Mouse (Mus musculus) embryo, embryonic 9.5 days (tissue): Measurements from ENCODE around the gene Zmiz1.

Source experiments
- DNase-seq: peaks from one replicate; pipeline ENCODE4 v3.0.0-alpha.2; 2017; ENCODE audit errors: extremely low spot score

The Zmiz1 gene

DNA sequence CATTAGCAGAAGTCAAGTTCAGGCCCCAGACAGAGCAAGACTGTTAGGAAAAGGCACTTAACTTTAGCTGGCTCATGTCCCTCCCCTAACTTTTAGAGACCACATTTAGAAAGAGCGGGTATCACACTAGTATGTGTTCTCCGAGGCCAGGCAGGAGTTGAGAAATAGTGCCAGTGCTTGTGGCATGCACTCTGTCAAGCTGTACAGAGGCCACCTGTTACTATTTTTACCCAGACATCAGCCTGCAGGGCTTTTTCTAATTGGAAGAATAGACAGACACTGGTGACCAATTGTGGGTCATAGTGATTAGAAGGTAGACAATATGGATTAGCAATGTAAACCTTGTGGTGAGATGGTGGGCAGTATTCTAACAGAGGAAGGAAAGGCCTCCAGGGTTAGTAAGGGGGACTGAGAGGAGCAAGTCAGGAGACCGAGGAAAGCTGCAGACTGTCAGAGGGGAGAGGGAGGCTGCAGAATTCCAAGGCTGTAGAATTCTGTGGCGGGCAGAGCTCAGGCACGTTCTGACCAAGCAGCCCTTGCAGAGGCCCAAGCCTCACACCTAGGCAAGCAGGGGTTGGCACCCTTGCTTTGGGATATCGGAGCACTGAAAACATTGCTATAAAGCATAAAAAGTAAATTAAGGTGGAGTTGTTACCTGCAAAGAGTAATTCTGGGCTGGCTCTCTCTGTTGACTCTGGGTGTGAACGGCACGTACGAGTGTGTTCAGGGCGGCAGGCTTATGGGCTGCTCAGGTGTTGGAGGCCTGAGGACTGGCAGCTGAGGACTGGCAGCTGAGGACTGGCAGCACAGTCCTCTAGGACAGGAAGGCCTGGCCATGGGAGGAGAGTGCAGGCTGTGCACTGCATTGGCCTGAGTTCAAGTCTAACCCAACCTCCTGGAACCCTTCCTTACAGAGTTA, 228.3 kb downstream of the Zmiz1 start:
- DNase-seq: no peak

DNA sequence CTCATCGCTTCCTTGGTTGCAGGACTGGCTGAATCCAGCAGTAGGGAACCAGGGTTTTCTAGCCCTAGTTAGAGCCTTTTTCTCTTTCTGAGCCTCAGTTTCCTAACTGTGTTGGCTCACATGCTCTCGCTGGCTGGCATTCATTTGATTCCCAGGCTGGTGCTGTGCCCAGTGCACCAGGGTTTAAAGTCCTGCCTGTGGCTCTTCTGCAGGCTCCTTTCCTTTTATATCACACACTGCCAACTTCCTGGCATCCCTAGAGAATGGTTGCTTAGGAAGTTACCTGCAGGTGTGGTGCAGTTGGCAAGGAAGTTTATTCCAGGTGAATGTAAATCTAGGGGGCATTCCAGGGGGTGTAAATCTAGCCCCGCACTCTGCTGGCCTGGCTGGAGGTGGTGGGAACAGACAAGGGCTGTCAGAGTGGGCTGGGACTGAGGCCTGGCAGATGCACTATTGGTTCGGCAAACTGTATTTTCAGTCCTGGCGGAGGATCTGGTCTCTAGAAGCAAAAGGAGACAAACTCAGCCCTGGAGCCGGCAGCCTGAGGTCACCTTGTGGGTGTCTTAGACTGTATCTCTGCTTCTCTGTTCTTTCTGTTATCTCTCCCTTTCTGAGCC, 234.4 kb downstream of the Zmiz1 start:
- DNase-seq: no peak

DNA sequence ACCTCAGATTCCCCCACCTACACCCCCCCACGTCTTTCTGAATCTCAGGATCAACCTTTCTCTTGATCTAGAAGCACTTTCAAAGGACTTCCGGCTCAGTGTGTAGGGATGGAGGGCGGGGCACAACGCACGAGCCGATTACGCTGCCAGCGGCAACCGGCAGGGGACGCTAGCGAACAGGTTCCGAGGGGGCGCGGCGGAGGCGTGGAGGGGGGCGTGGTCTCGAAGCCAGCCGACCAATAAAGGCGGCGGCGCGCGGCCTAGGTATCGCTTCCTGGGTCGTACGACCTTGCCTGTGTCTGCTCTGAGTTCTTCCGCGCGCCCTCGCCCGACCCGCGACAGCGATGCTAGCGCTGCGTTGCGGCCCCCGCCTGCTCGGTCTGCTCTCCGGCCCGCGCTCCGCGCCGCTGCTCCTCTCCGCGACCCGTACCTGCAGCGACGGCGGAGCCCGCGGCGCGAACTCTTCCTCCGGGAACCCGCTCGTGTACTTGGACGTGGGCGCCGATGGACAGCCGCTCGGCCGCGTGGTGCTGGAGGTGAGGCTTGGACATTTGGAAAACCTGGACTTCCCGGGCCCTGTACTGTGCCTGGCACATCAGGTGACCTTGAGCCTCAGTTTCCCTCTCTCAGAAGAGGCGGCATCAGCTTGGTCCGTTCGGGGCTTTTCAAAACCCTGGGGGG, 235.0 kb downstream of the Zmiz1 start, which contains the start of gene Ppif:
Gene Ppif, plus strand, starts transcription at position 267 of the 681 bp plus-strand sequence.
- DNase-seq: peak; percentile 95

DNA sequence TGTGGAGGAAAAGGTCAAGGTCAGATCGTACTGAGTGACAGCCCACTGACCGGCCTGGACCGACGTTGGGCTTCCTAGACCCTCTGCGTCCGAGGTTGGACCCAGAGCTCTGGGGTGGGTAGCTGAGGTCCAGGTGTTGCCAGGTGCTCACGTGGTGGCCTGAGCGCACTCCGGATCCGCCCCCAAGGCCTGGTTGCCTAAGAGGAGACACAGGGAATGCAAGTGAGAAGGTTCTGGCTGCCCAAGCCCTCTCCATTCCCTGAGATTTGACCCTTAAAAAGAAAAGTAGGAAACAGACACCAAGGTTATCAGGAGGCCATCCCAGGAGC, 235.5 kb downstream of the Zmiz1 start:
- DNase-seq: peak; percentile 30

DNA sequence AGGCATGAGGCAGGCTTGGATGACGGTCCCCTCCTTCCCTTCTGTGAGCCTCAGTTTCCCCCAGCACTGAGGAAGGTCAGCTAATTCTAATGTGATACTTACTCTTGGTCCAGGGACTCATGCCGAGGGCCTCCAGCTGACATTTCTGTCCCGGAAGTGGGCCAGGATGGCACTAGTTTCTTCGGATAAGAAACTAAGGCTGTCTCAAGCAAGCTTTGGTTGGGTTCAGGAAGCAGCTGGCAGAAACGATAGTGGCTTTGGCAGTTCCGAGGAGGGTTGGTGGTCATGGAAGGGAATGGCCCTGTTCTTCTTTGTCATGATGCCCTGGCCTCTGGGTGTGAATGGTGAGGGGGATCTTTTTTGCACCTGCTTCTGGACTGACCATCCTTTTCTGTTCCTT, 236.1 kb downstream of the Zmiz1 start:
- no peak for DNase-seq

DNA sequence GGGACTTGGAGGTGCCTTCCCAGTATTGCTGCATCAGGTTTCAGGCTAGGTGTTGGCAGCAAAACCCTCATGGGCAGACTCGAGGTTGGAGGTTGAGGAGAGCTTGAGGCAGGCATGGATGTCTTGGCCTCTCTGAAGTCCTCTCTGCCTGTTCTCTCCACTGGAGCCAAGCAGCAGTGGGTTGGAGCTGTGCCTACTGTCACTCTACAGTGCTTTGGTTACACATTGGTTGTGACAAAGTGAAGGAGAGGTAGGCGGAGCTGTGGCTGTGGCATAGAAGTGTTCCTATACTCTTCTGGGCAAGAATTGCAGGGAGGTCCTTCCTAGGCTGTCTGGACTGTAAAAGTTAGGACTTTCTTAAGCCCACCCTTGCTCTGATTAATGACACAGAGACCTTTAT, 237.4 kb downstream of the Zmiz1 start:
- DNase-seq: no peak

DNA sequence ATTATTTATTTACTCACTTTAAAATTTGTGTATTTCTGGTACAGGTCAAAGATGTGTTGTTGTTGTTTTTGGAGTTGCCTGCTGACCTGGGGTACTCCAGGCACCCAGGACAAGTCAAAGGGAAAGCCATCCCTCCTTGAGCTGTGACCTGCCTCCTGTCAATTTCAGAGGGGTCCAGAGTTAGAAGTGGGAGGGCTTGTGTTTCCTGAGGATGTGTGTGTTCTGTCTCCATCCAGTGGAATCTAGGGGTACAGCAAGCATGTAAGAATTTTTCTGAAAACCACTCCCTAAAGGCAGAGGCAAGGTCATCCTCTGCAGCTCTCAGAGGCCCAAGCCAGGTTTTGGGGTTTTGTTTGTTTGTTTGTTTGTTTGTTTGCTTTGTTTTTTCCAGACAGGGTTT, 243.0 kb downstream of the Zmiz1 start:
- peak; percentile 51 for DNase-seq

DNA sequence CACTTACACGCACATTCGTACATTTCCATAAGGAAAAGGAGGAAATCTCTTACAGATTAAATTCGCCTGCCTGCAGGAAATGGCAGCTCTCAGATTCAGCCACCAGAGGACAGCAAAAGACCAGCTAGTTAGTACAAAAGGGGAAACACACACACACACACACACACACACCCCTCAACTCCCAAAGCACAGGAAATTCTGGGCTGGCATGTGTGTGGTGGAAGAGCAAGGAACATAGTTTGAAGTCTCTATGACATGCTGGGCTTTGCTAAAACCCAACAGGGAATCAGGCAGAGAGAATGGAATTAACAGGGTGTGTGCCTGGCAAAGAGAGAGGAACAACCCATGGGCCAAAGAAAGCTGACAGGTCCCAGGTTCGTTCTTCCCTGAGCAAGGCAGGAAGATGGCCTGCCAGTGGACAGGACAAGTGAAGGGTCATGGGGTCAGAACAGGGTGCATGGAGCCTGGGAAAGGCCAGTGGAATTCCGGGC, 248.8 kb downstream of the Zmiz1 start:
- DNase-seq: peak; percentile 60

DNA sequence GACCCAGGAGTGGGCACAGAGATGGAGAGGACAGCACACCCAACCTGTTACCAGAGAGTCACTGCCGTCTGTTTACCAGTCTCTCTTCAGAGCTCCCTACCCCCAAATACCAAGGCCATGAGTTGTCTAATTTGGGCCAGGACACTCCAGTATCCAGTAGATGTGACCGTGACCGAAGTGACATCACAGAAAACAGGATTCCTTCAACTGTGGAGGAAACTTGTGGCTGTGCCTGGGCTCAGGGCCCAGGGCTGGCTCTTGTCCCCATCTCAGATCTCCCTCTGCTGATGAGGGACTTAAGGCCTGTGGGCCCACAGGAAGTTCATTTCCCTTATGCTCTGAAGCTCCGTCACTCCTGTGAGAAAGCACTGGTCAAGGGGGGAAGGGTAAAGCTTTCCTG, 249.5 kb downstream of the Zmiz1 start:
- DNase-seq: peak; percentile 20

DNA sequence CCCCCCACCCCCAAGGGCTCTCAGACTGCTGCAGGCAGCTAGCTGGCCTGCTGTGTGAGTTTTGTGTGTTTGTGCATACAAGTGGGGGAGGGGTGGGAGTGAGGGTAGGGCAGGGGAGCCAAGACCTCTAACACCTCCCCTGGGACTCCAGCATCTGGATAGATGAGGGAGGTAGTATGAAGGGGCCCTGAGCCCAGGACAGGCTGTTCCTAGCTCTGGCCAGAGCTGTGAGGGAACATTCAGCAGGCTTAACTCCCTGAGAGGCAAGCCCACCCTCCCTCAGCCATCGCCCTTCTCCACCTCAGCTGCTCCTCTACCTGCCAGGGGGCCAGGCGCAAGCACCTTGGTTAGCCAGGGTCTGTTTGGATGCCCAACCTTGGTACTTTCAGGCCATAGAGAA, 249.9 kb downstream of the Zmiz1 start:
- DNase-seq: peak; percentile 33

DNA sequence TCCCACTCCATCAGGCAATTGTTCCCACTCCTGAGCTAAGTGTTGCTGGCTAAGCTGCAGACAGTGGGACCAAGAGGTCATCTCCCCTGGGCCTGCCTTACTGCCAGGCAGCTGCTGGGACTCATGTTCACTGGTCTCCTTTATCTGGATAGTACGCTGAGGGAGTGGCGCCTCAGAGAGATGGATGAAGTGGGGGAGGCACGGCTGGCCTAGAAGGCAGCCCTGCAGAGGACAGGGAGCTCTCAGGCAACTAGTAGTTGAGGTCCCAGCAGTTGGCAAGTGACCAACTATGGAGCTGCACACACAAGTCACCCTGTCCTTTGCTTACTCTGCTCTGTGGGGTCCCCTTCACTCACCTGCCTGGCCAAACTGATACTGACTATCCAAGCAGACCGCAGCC, 251.1 kb downstream of the Zmiz1 start:
- DNase-seq: peak; percentile 17

DNA sequence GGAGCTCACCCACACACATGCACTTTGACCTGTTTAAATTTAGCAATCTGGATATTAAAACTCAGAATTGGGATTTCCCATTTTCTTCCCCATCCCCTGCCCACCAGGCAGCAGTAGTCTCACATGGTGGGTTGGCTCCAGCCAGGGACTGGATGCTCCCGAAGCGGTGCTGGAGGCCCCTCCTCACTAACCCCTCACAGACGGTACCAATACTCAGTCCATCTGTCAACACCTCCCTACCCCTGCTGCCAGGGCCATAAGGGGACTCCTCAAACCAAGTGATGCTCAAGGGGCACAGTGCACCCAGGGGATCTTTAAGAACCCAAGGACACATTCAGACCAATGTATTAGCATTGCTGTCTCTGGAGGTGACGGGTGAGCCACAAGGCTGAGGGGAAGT, 251.7 kb downstream of the Zmiz1 start:
- DNase-seq: no peak

DNA sequence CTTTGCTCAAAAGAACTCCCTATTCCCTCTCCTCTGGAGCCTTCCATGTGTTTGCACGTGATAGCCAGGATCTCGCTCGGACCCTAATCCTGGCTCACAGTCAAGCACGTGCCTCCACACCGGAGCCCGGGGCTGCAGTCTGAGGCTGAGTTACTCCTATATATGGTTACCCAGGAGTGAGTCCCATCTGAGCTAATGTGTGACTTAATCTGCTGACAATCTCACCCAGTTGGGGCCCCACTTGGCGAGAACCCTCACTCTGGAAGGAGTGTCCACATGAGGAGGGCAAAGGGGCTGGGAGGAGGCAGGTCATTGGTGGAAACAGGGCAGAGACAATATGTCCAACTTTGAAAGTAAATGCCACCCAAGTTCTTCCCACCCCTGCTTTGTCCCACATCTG, 252.2 kb downstream of the Zmiz1 start:
- DNase-seq: no peak

DNA sequence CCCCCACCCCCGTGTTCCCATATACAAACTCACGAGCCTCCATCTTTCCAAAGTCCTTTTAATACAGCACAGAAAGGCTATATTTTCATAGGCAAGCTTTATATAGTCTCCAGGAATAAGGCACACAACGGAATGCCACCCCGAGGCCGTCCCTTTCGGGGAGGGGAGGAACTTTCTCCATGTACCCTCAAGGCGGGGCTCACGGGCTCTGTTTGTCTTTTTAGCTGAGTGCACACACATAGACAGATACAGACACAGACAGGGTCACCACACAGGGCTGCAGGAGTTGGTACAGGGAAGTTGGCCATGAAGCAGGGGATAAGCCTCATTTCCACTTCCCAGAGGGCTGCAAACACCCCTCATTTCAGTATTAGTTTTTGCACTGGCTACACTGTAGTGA, 252.6 kb downstream of the Zmiz1 start:
- DNase-seq: no peak

DNA sequence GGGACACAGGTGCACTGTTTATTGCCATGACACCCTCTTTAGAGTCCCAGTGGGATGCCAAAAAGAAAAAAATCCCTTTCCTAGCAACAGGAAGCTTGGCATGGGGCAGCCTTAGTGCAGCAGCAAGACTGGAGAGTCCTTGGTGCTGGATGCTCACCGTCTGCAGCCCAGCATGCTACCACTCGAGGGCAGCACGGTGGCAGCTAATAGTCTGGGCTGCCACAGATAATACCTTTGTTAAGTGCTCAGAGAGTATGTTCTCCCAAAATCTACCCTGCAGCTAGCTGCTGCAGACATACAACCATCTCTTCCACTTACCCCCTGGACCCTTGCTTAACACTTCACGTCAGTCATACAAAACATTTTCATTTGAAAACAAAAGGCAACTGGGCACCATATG, 254.5 kb downstream of the Zmiz1 start:
- peak; percentile 27 for DNase-seq
